Mouse (Mus musculus) adrenal gland, adult 8-10 months (tissue): ENCODE measurements around the gene Slc18a3. TPM values are rescaled to one million over a fixed set of nuclear protein-coding genes. Genes with fewer than 3 reads are reported as not detected.

Experiments used
- DNase-seq: peaks from one replicate; pipeline ENCODE4 v3.0.0; 2022
- total RNA-seq, 4 experiments: library from RNA; stranded (reverse); gene quantifications; 2 replicates each; pipeline ENCODE4 v1.2.4; 2022

The Slc18a3 gene
- total RNA-seq, 4 experiments from 2014 or later: not detected

- no peak for DNase-seq
These were observed 12.1 kb downstream of the Slc18a3 start for GRCm38 (mm10) chr14:32452552-32452951.

GRCm38 (mm10) chr14:32446989-32447388 is 17.7 kb downstream of the Slc18a3 start:
- no peak for DNase-seq

- no peak for DNase-seq
These were observed 21.2 kb downstream of the Slc18a3 start for GRCm38 (mm10) chr14:32443446-32443845.

DNA sequence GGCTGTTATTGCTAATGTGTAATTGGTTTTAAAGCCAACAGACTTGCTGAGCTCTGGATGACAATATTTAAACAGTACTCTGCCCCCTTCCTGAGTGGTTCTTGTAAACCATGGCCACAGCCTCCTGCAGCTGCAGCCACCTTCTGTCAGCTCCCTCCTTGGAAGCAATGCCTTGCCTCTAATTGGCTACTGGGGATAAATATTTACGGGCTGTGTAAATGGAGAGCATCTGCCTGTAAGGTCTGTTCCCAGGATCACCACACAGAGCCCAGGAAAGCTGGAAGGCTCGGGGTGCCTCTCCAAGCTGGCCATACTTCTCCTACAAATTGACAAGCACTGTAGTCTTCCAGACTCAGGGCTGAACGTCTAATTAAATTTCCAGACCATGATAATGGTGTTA is 24.9 kb downstream of the Slc18a3 start:
- DNase-seq: no peak

GRCm38 (mm10) chr14:32439316-32439715 is 25.3 kb downstream of the Slc18a3 start:
- no peak for DNase-seq

GRCm38 (mm10) chr14:32437352-32437793 is 27.3 kb downstream of the Slc18a3 start:
- DNase-seq: no peak

GRCm38 (mm10) chr14:32429030-32429602 is 35.5 kb downstream of the Slc18a3 start:
- DNase-seq: no peak

DNA sequence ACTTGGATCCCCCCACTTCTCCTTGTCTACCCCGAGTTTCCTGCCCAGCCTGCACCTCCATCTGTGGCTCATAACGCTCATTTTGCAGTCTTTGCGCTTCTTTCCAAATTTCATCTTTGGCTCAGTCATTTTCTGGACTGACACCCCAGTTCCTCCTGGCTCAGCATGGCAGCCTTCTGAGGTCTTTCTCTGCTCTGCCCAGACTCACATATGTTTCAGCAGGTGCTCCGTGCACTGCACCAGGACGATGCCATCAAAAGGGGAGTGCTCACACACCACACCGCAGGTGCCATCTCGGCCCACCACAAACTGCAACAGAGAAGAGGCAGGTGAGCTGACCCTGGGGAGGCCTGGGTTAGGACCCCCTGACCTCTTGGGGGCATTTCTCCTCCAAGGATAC is 40.7 kb downstream of the Slc18a3 start:
- no peak for DNase-seq

- no peak for DNase-seq
These were observed 45.9 kb downstream of the Slc18a3 start for GRCm38 (mm10) chr14:32418747-32419146.

Other genes starting within 250 kb of the Slc18a3 start
- gene Ogdhl, start 142.8 kb downstream of the Slc18a3 start, total RNA-seq: 10 to 100 TPM; 12.2 to 18.3 (median 15.2) TPM
- gene 1700024G13Rik, start 76.5 kb downstream of the Slc18a3 start, total RNA-seq: not detected
- not detected for gene Chat, start 1.1 kb upstream of the Slc18a3 start, total RNA-seq
- 10 to 100 TPM in 3 of 4 experiments, 1 to 10 TPM in 1; 9.9 to 20.2 (median 14.8) TPM for gene Ercc6, start 48.7 kb upstream of the Slc18a3 start, total RNA-seq
- gene Prrxl1, start 134.6 kb upstream of the Slc18a3 start, total RNA-seq: 1 to 10 TPM; 2.6 to 5.4 (median 4.2) TPM
- gene 3425401B19Rik, start 220.4 kb upstream of the Slc18a3 start, total RNA-seq: under 1 TPM in 1 of 4 experiments, not detected in 3; 0.05 TPM